Mouse (Mus musculus) limb, embryonic 10.5 days (tissue): ENCODE results near the gene Myl12a. TPM values are rescaled to one million over a fixed set of nuclear protein-coding genes. Genes with fewer than 3 reads are reported as not detected.

Experiments used
- DNase-seq: peaks from one replicate; pipeline ENCODE4 v3.0.0-alpha.2; 2017; ENCODE audit warnings: low spot score
- H3K27ac ChIP-seq: fragments of 300-500 bp; sonication (generic); 2 replicates; pipeline ENCODE4 v1.5.1; 2016; ENCODE audit warnings: mild to moderate bottlenecking
- H3K27me3 ChIP-seq: fragments of 300-500 bp; sonication (generic); 2 replicates; pipeline ENCODE4 v1.6.1; 2016; ENCODE audit warnings: low read depth, mild to moderate bottlenecking; ENCODE audit not compliant: poor library complexity, severe bottlenecking
- H3K36me3 ChIP-seq: fragments of 300-500 bp; sonication (generic); 2 replicates; pipeline ENCODE4 v1.6.1; 2016; ENCODE audit warnings: mild to moderate bottlenecking, moderate library complexity
- H3K4me1 ChIP-seq: fragments of 300-500 bp; sonication (generic); 2 replicates; pipeline ENCODE4 v1.6.1; 2016
- H3K4me3 ChIP-seq: fragments of 300-500 bp; sonication (generic); 2 replicates; pipeline ENCODE4 v1.5.1; 2016; ENCODE audit warnings: mild to moderate bottlenecking, moderate library complexity
- H3K9me3 ChIP-seq: fragments of 300-500 bp; sonication (generic); replicated peaks from 2 replicates; pipeline ENCODE4 v1.6.1; 2016; ENCODE audit warnings: mild to moderate bottlenecking
- WGBS: fragments of 180-500 bp; shearing (Covaris S2); methylation state at CpG from one replicate; pipeline ENCODE4 v1.1.7; 2016; 5-methylcytosine and 5-hydroxymethylcytosine counted together
- polyA plus RNA-seq: library from polyadenylated mRNA; unstranded; fragments of >200 nt; fragmentation: Nextera tagmentation; extraction: Ambion mirVana; gene quantifications from 2 replicates; pipeline ENCODE4 v1.2.1, GENCODE M21; 2016

Gene Myl12a
- polyA plus RNA-seq, 1 experiment from 2014 or later: 483 TPM

DNA sequence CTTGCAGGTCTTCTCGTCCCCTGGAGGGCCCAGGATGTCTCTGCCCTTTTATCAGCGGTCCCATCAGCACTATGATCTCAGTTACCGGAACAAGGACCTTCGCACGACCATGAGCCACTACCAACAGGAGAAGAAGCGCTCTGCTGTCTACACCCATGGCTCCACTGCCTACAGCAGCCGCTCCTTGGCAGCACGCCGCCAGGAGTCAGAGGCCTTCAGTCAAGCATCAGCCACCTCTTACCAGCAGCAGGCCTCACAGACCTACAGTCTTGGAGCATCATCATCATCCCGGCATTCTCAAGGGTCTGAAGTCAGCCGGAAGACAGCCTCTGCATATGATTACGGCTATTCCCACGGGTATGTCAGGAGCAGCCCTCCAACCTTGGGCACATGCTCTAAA is 20.2 kb upstream of the Myl12a start:
- no peak for DNase-seq
- H3K4me3 ChIP-seq: no peak overlapping the region
- no peaks in the 10 kb centered on the region for H3K36me3 ChIP-seq
- peak overlapping the region; percentile 43; the same call in 1 of the 2 replicates for H3K27ac ChIP-seq
- no peaks in the 10 kb centered on the region for H3K27me3 ChIP-seq
- WGBS: 90% methylated on average over 13 of the region's 13 CpGs
- no peaks in the 10 kb centered on the region for H3K9me3 ChIP-seq
- peaks cover 22% of the 10 kb centered on the region for H3K4me1 ChIP-seq

DNA sequence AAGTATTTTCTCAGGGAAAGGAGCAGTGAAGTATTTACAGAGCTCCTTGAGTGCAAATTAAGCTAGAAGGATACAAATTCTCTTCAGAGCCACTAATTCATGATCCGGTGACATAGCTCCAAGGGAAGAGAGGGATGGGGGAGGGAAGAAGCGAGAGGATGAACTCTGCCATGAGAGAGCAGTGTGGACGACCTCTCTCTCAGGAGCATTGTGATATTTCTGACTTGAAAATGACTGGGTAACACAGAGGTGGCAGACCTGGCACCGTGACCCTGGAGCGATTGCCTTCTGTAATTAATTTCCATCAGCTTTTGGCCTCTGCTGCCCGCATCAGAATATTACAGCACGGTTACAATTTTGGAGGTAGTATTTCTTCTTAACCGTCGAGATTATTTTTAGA is 17.2 kb upstream of the Myl12a start:
- no peaks in the 10 kb centered on the region for H3K9me3 ChIP-seq
- 0 out of 2 replicates have a peak overlapping the region, but pooled peaks have one; percentile 74 for H3K27ac ChIP-seq
- 53% methylated on average over 9 of the region's 9 CpGs for WGBS
- H3K4me3 ChIP-seq: peak overlapping the region; percentile 19
- H3K36me3 ChIP-seq: no peaks in the 10 kb centered on the region
- DNase-seq: no peak
- H3K4me1 ChIP-seq: peaks cover 22% of the 10 kb centered on the region
- H3K27me3 ChIP-seq: no peaks in the 10 kb centered on the region

DNA sequence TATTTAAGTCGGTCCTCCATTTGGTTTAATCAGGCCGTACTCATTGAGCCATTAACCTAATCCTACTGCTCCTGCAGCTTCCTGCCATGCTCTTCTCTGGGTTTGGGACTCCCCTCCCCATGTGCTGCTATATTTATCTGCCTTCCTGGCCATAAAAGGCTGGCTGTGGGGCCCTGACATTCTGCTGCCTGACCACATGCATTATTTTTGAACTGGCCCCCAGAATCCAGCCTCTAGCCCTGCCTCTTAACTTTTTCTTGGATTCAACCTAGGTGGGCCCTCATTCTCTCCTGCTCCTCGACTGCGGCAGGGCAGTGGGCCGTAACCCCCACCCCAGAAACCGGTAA is 16.6 kb upstream of the Myl12a start:
- Histone ChIP-seq H3K4me1 (peaks cover 22% of the 10 kb centered on the region), H3K27ac (peak overlapping the region; percentile 74), H3K4me3 (peak overlapping the region; percentile 19), H3K9me3 (no peaks in the 10 kb centered on the region), H3K36me3 (no peaks in the 10 kb centered on the region), H3K27me3 (no peaks in the 10 kb centered on the region)
- DNase-seq: no peak
- 23% methylated on average over 6 of the region's 6 CpGs for WGBS

DNA sequence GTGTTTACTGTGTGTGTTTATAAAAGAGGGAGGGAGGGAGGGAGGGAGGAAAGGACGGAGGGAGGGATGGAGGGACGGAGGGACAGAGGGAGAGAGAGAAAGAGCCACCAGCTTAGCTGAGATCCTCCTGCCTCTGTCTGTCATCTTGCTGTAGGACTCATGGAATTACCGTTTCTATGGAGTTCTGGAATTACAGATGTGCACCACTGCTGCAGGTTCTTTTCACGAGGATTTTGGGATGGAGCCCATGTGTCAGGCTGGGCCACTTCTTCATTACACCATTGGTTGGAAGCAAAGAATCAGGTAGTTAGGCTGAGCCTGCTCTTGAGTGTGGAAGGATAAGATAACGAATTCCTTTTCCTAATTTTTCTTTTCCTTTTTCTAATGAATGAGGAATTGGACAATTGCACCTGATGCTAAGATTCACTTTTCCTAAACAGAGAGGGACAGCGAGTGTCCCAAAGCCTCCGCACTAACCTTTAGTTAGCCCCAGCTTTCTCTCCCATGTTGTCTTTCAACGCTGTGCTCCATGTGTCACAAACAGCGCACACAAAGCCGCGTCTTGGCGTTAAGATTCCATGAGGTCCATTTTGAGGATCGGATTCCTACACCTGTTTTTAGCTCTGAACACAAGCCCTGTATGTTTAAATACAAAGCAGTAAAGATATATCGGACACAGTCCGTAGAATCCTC is 16.1 kb upstream of the Myl12a start:
- Histone ChIP-seq H3K4me1 (peaks cover 22% of the 10 kb centered on the region), H3K36me3 (no peaks in the 10 kb centered on the region), H3K27me3 (no peaks in the 10 kb centered on the region), H3K4me3 (no peak overlapping the region), H3K27ac (no peak overlapping the region), H3K9me3 (no peaks in the 10 kb centered on the region)
- no peak for DNase-seq
- 85% methylated on average over 15 of the region's 15 CpGs for WGBS

DNA sequence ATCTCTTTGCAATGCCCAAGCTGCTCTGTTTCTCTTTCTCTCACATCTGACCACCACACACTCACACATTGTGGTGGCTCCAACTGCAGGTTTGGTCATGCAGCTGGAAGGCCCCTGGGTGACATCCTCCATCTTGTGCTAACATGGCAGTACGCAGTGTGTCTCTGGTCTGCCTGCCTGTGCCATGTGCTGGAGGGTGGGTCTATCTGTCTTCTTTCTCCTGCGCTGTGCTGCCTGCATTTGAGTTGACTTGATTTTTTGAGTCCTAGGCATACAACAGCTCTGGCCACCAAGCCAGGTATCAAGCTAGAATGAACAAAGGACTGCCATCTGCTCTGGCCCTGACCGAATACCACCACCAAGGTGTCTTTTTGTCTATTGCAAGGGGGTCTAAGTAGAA is 15.5 kb upstream of the Myl12a start:
- 97% methylated on average over 3 of the region's 3 CpGs for WGBS
- no peak for DNase-seq
- no peaks in the 10 kb centered on the region for H3K9me3 ChIP-seq
- no peak overlapping the region for H3K4me3 ChIP-seq
- H3K4me1 ChIP-seq: peaks cover 22% of the 10 kb centered on the region
- H3K36me3 ChIP-seq: no peaks in the 10 kb centered on the region
- 0 out of 2 replicates have a peak overlapping the region, but pooled peaks have one; percentile 25 for H3K27ac ChIP-seq
- no peaks in the 10 kb centered on the region for H3K27me3 ChIP-seq

DNA sequence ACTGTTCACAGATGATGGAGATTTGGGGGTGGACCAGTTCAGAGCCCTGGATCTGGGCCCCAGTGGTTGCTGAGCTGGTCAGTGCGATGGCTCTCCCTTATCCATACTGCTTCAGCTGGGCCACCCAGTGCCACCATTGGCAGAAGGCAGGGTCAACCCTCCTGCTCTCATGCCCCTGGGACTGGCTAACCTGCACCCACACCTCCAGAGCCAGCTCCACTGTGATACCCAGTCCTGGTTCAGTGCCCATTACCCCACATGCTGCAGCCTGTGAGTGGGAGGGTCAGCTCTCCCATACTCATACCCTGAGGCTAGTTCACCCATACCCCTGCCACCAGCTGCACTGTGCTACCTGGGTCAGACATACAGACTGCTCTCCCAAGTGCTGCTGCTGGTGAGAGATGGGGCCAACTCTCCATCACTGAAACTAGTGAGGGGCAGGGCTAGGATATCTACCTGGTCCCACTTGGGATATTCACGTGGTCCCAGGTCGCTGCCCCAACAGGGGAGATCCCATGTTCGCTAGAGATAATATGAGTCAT is 14.8 kb upstream of the Myl12a start:
- no peaks in the 10 kb centered on the region for H3K27me3 ChIP-seq
- no peaks in the 10 kb centered on the region for H3K9me3 ChIP-seq
- H3K36me3 ChIP-seq: no peaks in the 10 kb centered on the region
- WGBS: 95% methylated on average over 4 of the region's 4 CpGs
- no peak for DNase-seq
- peak overlapping the region; percentile 25; the same call in 1 of the 2 replicates for H3K27ac ChIP-seq
- H3K4me3 ChIP-seq: no peak overlapping the region
- H3K4me1 ChIP-seq: peaks cover 16% of the 10 kb centered on the region

DNA sequence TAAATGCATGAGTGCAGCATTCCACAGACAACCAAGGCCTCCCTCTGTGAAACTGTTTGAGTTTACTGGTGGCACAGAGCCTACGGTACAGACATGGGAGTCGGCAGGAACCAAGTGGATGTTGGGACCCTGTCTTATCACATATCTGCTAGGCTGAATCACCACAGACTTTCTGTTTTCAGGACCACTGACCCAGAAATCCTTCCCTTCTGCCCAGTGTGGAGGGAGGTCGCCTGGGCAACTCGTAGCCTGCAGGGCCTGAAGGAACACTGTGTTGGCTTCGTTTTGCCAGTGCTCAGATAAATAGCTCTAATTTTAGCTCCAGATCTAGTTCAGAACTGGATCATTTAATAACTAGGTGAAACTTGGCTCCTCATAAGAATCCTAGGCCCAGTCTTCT is 12.2 kb upstream of the Myl12a start:
- Histone ChIP-seq H3K27ac (0 out of 2 replicates have a peak overlapping the region, but pooled peaks have one; percentile 30), H3K4me3 (no peak overlapping the region), H3K9me3 (no peaks in the 10 kb centered on the region), H3K27me3 (no peaks in the 10 kb centered on the region), H3K36me3 (no peaks in the 10 kb centered on the region), H3K4me1 (peaks cover 11% of the 10 kb centered on the region)
- DNase-seq: no peak
- WGBS: 85% methylated on average over 5 of the region's 5 CpGs

DNA sequence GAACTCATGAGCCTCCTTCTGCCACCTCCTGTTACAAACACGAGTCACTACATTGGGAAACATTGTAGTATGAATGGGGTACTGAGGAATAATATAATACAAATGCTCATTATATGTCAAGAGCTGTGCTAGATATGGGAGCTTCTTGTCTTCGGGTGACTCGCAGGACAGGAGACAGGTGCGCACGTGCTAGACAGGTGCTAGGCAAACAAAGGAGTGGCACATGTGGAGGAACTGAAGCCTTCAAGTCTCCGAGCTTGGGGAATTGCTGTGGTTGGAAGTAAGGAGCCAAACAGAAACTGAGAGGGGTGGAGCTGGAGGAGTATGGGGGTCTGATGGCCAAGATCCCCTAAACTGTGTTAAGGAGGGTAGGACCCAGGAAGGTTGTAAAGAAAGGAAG is 10.4 kb upstream of the Myl12a start:
- no peaks in the 10 kb centered on the region for H3K9me3 ChIP-seq
- DNase-seq: no peak
- 92% methylated on average over 6 of the region's 6 CpGs for WGBS

DNA sequence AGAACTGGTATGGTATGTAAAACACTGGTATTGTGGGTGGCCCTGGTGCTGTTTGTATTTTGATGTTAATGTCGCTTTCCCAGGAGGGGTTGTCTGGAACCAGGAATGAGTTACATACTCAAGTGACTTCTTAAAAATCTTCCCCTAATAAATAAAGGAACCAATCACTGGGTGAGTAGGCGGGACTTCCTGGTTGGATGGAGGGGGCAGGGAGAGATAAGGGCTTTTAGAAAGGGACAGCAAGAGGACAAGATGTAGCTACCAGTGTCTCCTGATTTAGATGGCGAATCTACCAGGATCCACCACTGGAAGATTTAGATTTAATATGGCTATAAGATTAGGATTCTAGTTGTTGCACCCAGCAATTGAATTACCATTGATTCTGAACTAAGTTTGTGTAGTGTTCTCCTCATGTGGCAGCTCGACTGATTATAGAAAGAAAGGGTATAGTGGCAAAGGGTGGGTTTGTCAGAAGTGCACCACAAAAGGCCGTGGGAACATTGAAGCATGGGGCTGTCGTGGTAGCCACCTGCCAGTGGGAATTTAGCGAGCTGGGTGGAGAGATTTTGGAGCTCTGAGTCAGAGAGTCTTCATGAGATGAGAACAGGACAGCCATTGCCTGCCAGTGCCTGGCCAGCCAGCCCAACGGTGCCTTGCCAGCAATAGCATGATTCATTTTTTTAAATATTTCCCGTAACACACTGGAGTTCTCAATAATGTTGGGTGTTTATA is 9.4 kb upstream of the Myl12a start:
- Histone ChIP-seq H3K4me1 (no peaks in the 10 kb centered on the region), H3K27ac (no peak overlapping the region), H3K36me3 (no peaks in the 10 kb centered on the region), H3K4me3 (no peak overlapping the region), H3K27me3 (no peaks in the 10 kb centered on the region), H3K9me3 (no peaks in the 10 kb centered on the region)
- WGBS: 88% methylated on average over 9 of the region's 9 CpGs
- no peak for DNase-seq

More for the DNA sequence above, 10.4 kb upstream of the Myl12a start:
- Histone ChIP-seq H3K27ac (no peak overlapping the region), H3K27me3 (no peaks in the 10 kb centered on the region), H3K4me1 (no peaks in the 10 kb centered on the region), H3K36me3 (no peaks in the 10 kb centered on the region), H3K4me3 (no peak overlapping the region)

DNA sequence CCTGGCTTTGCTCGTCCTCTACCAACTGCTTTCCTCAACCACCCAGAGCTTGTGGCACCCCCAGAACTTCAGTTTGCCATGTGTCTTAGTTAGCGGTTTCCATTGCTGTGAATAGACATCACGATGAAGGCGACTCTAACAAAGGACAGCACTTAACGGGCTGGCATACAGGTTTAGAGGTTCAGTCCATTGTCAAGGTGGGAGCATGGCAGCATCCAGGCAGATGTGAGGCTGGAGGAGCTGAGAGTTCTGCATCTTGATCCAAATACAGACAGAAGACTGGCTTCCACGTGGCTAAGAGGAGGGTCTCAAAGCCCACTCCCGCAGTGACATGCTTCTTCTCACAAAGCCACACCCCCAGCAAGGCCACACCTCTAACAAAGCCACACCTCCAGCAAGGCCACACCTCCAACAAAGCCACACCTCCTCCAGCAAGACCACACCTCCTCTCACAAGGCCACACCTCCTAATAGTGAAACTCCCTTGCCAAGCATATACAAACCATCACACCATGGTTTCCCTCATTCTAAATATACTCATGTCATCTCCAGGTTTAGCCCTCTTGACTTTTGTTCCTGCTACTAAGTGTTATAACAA is 8.1 kb upstream of the Myl12a start:
- Histone ChIP-seq H3K4me1 (no peaks in the 10 kb centered on the region), H3K9me3 (no peaks in the 10 kb centered on the region), H3K27me3 (no peaks in the 10 kb centered on the region), H3K36me3 (no peaks in the 10 kb centered on the region), H3K4me3 (no peak overlapping the region), H3K27ac (no peak overlapping the region)
- DNase-seq: no peak
- WGBS: 60% methylated on average over 7 of the region's 7 CpGs

DNA sequence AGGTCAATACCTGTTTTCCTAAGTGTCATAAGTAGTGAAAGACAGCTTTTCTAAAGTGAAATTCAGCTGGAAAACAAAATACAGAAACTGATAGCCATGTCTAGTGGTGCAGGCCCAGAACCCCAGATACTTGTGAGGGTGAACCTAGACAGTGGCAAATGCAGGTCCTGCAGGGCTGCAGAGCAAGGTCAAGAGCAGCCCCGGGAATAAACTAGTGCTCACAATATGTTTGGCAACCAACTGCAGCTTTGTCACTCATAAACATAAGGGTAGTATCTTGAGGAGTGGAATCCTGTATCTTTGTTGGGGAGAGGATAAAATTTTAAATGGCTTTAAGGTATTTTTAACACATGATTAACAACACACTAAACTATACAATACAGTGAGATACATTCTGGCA is 7.1 kb upstream of the Myl12a start:
- Histone ChIP-seq H3K36me3 (no peaks in the 10 kb centered on the region), H3K27me3 (no peaks in the 10 kb centered on the region), H3K27ac (no peak overlapping the region), H3K9me3 (no peaks in the 10 kb centered on the region), H3K4me3 (no peak overlapping the region), H3K4me1 (no peaks in the 10 kb centered on the region)
- no peak for DNase-seq
- 88% methylated on average over 1 of the region's 1 CpGs for WGBS

DNA sequence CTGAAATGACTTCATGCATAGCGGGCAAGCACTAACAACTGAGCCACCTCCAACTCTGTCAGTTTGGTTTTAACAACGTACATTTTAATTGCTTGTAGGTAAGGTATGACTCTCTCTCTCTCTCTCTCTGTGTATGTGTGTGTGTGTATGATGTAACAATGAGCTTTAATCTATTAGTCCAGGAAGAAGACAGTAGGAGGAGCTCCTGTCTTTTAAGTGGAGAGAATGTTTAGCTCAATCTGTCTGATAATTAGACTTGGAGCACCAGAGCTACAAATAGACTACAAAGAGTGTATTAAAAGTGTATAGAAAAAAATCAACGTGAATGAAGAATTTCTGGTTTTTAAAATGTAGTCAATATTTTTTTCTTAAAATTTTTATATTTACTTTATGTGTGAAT is 6.0 kb upstream of the Myl12a start:
- Histone ChIP-seq H3K27ac (no peak overlapping the region), H3K36me3 (no peaks in the 10 kb centered on the region), H3K4me1 (peaks cover under 1% of the 10 kb centered on the region; the same call in 1 of the 2 replicates), H3K4me3 (no peak overlapping the region), H3K27me3 (no peaks in the 10 kb centered on the region), H3K9me3 (no peaks in the 10 kb centered on the region)
- DNase-seq: no peak
- WGBS: 90% methylated on average over 3 of the region's 3 CpGs

DNA sequence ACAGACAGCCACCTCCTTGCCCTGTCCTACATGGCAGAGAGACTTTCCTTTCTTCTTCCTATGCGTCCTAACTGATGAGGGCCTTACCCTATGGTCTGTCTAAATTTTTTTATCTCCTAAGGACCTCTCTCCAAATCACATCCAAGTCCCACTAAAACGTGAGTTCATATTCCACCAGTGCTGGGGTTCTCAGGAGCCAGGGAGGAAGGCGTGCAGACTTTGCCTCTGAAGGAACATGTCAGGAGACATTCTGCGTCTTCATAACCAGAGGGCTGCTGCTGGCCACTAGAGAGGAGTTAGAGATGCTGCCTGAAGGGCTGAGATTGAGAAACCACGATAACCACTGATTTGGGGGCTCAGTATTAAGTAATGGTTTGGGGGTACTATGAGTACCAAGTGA is 4.3 kb upstream of the Myl12a start:
- H3K4me1 ChIP-seq: peaks cover 16% of the 10 kb centered on the region
- DNase-seq: no peak
- WGBS: 87% methylated on average over 5 of the region's 5 CpGs

More for the DNA sequence above, 4.3 kb upstream of the Myl12a start:
- Histone ChIP-seq H3K27me3 (no peaks in the 10 kb centered on the region), H3K27ac (no peak overlapping the region), H3K4me3 (no peak overlapping the region), H3K9me3 (no peaks in the 10 kb centered on the region), H3K36me3 (no peaks in the 10 kb centered on the region)
